Mouse (Mus musculus) thymus, postnatal 25 days (tissue): ENCODE data around the gene Hc.
A peak's percentile ranks its signal among the peaks of the same experiment; 100 is the strongest.

Experiments used
- DNase-seq: peaks from one replicate; pipeline ENCODE4 v3.0.0; 2022

Hc gene

DNA sequence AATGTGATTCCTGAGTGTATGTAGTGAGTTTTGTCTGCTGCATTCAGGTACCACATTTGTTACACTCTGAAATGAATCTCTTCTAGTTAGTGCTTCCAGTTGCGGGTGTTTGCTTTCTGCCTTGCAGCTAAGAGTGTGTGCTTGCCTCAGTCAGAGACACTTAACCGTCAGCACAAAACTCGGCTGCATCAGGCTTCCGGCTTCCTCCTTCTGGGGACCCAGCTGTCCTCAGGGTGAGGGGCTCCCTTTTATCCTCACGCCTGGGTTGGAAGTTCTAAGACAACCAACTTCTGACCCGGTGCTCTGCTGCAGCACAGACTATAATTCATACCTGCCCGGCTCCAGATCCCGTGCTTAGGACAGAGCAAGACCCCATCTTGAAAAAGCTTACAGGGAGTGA is 88.2 kb downstream of the Hc start:
- DNase-seq, result peak; percentile 54

DNA sequence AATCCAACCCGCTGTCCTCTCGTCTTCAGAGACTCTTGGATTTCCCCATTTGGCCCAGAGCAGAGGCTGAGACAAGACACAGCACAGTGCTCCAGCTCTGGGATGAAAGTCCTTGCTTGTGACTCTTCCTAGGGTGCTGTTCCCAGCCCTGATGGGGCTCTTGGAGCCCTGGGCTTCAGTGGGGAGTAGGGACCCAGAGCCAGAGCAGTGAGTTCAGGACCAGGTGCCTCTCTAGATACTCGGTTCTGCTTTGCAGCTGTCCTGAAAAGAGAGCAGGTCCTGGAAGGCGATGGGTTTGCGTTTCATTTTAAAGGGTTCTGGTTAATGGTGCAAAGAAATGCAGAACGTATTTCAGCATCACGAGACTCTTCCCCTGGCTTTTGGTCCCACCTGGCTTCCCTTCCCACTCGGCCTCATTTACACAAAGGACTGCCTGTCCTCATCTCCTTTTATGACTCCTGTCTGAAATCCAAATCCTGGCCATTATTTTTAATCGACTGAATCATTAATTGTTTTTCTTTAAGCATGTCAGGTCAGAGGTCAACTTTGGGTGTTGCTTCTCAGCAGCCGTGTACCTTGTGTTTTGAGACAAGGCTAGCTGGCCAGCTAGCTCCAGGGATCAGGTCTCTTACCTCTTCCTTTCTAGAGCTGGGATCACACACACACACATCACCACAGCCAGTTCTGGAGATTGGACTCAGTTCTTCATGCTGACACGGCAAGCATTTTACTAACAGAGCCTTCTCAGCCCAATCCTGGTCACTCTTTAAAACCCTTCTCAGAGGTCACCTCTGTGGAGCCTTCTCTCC is 90.0 kb downstream of the Hc start:
- DNase-seq, result no peak

DNA sequence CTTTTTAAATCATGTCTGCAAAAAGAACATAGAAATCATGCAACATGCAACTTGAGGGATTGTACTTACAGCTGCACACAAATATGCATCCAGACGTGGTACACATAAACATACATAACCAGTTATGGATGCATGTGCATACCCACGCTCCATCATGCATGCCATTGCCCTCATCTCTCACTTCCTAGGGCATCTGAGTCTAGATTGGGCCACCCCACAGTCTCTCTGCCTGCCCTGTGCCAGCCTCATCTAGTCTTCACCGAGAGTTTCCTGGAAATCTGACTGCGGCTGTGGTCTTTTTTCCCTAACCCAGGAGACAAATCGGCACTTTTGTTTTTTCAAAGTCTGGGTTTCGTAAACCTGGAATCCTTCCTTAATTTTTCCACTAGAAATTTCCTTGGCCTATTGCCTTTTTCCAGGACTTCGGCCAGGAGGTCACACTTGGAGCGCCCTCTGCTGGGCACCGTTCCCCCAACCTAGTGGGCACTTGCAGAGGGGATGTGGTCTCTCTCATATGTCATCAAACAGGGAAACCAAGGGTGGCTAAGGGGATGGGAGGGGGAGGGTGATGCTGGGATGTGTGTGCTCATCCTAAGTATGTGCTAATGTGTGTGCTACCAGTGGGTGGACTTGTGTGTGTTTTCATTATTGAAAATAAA is 91.0 kb downstream of the Hc start:
- DNase-seq, result peak; percentile 83

DNA sequence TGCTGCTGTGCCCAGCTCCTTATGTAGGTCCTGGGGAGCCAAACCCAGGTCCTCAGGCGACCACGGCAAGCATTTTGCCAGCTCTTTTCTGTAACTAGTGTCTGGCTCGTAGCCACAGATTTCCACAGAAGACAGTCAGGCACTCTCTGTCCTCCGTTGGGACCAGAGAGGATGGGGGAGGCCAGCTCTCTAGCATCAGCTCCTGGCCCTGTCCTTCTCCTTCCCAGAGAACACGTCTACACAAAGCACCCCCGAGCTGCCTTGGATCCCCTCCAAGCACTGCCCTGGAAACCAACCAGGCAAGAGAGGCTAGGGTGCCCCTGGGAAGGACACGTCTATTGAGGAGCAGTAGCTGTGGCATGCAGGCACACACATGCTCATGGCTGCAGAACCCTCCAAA is 92.1 kb downstream of the Hc start:
- no peak for DNase-seq

DNA sequence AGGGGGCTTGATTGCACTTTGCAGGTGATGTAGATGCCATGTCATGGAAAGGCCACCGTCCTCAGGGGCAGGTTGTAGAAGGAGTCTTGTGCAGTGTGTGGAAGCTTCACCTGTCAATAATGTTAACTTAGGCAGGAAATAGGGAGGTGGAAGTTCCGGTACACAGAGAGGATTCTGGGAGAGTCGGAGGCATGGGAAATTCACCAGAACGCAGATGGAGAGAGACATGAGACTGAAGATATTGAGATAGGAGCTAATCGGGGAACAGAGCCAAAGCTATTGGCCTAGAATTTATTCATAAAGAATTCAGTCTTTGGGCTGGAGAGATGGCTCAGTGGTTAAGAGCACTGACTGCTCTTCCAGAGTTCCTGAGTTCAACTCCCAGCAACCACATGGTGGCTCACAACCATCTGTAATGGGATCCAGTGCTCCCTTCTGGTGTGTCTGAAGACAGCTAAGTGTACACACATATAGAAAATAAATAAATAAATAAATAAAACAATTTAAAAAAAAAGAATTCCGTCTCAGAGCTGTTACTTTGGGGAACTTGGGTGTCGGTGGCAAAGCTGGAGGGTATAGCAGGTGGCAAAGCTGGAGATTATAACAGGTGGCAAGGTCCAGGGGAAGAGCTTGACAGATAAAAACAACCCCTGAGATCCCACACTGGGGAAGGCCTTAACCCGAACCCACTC is 94.8 kb downstream of the Hc start:
- DNase-seq, result no peak

DNA sequence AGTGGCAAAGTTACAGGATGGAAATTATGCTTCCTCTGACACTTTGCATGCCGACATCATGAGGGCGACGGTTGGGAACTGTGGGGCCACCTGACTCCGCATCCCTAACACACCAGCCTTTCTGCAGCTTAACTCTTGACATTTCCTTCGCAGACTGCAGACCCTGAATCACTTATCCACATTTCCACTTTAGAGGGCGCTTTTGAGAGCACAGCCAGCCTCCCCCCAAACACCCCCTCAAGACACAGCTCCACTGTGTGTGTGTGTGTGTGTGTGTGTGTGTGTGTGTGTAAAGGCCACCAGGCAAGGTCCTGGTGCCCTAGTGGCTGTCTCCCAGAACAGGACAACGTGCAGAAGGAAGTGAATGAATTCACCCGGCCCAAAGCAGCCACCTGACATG is 95.4 kb downstream of the Hc start:
- peak; percentile 51 for DNase-seq

DNA sequence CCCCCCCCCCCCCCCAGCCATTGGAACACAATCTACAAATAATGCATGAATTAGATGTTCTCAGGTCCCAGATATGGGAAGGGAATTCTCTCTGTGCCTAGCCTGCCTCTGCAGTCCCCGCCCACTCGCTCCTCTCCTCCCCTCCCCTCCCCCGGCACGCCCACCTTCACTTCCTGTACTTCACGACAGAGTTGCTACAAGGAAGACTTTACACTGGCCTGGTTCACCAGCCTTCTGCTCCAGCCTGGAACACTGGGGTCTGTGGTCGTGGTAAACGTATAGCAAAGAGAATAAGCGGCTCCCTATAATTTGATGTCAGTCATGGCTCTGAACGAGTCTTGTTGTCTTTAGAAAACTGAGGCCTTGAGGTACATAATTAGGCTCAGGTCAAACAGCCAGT is 95.9 kb downstream of the Hc start:
- peak; percentile 88 for DNase-seq

DNA sequence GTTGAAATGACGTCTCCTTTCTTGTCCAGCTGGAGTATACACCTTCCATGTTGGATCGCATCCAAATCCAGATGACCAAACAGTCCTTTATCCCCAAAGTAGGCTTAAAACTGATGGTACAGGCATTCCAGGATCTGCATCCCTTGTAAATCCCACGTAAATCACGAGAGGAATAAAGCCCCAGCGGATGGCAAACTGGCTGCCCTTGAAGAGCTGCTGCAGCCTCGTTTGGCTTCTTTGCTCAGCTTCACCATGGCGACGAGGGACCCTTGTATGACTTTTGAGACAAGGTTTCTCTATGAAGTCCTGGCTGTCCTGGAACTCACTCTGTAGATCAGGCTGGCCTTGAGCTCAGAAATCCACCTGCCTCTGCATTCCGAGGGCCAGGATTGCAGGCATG is 96.6 kb downstream of the Hc start:
- no peak for DNase-seq

DNA sequence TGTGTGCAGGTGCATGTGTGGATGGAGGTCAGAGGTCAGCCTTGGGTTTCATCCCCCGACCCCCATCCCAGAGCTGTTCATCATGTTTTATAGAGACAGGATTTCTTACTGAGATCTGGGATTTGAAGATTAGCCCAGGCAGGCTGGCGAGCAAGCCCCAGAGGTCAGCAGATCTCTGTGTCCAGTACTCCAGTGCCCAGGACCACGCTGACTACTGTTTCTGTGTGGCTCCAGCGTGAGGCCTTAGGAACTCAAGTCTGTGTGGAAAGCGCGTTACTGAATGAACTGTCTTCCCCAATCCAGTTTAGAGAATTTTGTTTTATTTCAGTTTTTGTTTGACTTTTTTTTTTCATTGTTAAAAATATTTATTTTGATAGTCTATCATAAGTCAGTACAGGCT is 97.0 kb downstream of the Hc start:
- DNase-seq, result peak; percentile 30

DNA sequence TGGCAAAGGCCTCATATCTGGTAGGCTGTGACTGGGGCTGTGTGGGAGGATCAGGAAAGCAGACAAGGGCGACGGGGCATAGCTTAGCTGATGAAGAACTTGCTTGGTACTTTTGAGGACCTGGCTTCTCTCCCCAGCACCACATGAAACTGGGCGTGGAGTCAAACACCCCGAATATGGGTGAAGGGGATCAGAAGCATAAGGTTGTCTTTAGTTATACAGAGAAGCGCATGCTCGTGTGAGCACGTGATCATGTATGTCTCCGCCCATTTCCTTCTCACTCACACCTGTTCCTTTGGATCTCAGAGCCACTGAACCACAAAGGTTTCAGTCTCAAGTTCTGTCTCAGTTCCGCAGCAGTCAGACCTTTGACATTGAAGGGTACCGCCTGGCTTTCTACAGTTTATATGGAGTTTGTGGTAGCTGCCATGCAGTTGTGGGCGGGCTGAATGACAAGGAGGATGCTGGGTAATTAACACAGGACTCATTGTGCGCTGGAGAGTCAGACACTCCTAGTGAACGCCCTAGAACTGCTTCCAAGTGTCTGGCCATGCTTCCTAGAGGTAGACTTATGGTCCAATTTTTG is 97.8 kb downstream of the Hc start:
- DNase-seq, result peak; percentile 86

DNA sequence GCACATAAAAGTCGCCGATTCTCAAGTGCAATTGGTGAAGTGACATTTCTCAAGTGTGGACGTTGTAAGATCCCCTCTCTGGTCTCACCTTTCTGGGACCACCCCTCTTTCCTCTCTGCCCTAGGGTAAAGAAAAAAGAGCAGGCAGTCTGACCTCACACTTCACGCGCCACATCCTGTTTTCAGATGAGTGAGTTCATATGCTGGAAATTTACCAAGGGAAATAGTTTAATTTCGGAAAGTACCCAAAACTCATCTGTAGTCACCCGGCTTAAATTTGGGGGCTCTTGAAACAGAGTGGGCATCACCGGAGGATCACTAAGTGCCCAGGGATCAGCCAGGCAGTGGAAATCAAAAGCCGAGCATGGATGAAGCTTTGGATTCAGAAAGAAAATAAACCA is 98.3 kb downstream of the Hc start:
- peak; percentile 76 for DNase-seq

DNA sequence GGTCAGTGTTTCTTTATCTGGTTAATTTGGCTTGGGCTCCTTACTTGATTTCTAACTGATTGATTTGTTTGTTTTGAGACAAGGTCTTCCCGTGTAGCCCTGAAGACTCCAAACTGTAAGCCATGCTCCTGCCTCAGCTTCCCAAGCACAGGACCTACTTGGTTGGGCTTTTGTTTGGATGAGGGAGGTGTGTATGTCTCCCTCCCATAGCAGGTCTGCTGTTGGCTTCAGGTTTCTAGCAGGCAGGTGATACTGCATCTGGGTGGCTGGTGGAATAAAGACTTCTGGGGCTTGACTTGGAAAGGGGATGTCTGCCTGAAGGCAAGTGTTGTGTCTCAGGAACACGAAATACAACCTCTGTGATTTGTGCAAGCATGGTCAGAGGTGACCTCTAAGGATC is 99.0 kb downstream of the Hc start:
- DNase-seq, result no peak

DNA sequence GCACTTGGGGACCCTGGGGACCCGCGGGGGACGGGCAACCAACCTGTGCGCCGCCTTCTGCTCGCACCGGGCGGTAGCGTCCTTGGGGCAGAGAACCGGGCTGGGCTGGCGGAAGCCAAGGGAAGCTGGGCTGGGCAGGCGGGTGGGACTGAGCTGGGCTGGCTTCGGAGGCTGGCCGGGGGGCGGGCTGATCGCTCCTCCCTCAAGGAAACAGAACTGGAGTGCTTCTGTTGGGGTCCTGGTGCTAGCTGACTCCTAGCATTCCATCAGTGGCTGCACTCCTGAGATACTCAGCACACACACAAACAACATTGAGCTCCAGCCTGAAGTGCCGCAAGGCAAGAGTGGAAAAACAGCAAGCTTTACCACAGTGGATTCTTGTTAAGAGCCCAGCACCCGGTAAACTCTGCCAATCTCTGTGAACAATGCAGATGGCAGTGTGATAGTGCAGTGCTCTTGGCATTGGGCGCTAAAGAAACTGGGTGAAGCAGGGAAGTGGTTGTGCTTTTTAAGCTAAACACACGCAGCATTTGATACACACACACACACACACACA is 99.7 kb downstream of the Hc start, which contains the start of gene Traf1:
Traf1 (minus strand) TSS at position 292 of the 556 bp plus-strand sequence.
- DNase-seq, result peak; percentile 66

DNA sequence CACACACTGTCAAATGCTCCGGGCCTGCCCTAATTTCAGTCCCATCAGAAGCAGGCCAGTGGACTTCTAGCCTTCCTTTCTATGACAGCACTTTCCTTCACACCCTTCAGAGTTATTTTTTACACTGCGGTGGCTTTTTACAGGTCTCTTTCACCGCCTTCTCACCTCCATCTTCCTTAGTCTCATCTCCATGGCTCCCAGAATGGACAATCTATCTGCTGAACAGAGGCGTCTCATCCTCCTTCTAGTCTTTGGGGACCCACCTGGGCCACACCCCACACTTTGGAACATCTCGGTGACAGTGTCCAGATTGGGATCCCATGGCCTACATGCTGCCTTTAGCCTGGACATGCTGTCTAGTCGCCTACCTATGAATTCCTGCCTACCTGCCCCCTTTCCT is 100.3 kb downstream of the Hc start:
- no peak for DNase-seq

DNA sequence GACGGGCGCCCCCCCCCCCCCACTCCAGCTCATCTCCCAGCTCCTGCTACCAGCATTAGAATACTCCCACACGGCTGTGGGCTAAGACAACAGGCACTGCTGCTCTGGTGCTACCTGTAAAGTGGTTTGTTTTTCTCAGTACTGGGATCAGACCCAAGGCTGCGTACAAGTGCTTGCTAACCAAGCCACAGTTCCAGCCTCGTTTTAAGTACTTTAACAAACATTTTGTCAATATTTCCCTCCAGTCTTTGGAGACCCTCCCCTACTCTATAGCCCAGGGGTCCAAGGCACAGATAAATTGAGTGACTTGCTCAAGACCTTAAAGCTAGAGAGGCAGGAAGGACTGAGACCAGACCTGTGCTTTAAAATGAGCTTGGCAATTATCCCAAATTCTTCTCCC is 100.8 kb downstream of the Hc start:
- DNase-seq, result no peak

DNA sequence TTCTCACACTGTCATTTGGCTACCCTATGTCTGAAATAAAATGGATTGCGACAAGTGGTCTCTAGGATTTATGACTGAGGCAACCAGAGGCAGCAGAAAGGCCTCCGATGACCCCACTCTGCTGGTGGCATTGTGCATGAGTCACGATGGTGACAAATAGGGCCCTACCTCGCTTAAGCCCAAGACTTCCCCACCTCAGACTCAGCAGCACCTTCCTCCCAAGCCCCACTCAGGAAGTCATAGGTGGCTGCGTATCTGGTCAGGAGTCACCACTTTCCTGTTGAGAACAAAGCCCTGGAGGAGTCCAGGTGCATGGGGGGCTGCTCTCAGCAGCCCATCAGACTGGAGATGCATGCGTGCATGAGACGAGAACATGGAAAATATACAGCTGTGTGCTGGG is 102.7 kb downstream of the Hc start:
- peak; percentile 69 for DNase-seq

DNA sequence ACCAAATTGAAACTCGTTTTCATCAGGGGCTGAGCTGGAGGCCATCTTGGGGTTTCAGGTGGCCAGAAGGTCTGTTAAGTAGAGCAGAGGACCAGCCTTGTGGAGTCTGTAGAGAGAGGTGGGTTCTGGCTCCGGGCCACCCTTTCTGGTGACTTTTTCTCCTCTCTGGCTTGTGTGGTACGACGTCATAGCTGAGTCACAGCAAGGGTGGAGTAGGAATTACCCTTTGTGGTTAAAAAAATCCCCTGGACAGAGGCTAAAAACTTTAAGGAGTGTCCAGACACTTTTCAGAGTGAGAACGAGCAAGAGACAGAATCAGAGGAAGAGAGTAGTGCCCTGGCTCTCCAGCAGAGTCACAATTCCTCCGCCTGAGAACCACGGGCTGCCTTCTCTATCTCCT is 103.2 kb downstream of the Hc start:
- no peak for DNase-seq

DNA sequence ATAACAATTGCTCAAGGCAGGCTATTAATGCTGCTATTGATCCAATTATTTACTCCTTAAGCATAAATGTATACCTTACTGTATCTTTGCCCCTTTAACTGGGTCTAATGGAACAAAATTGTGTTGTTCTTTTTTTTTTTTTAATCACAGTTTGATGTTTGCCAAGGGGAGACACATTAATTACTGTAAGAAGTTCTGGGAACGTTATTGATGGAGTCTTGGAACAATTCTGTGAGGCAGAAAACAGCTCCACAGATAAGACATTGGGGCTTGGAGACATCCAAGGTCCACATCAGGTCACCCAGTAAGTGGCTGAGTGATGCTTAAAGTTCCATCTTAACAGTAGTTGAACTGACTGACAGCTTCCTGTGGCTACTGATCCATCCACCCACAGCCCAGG is 103.8 kb downstream of the Hc start:
- DNase-seq, result no peak

DNA sequence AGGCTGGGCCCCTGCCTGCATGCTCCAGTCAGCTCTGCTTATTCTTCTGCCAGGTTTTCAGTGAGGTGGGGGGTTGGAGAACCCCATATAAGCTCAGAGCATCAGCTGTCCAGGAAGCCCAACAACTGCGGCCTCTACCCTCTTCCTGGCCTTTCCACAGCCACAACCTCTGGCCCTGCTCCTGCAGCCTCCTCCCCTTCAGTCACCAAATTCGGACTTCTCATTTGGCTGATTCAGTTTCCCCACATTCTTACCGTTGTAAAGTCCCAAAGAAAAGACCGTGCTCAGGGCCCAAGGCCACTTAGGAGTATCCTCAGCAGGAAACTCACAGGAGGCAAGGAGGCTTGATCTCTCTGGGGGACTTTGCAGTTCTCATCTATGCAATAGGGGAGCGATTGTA is 104.3 kb downstream of the Hc start:
- no peak for DNase-seq

DNA sequence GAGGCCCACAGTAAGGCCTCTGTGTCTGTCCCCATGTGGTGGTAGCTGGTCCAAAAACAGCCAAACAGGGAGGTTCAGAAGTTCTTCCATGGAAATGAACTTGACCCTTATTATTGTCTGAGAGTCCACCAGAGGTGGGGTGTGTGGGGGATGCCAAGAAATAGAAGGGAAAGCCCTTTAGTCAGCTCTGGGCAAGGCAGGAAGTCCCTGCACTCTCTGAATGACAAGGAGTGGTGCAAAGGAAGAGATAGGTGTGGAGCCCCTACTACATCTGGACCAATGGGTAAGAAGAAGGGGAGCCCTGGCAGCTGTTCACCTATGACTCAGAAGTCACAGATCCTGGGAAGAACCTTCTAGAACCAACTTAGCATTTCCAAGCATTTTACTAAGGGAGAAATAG is 106.9 kb downstream of the Hc start:
- DNase-seq, result no peak

DNA sequence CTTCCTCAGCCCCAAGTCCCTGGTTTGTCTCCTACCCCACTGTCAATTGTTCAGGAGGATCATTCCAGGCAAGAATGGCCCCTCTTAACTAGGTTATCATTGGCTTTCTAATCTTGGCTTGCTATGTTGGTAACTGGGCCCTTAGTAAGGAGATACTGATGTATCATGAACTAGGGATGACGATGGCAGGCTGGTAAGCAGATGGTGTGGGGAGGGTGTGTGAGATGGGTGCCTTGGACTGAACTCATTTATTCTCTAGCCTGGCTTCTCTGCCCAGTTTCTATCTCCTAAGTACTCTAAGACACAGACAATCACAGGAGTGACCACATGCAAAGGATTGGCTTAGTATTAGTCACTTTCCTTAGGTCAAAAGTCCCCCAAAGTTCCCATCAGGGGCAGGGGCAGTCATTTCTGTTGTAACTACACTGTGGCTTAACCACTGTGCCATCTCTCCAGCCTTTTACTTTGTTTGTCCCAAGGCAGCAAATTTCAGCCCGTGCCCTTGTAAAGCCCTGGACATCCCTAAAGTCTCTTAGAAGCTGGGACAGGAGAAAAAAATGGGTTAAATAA is 107.6 kb downstream of the Hc start:
- no peak for DNase-seq

DNA sequence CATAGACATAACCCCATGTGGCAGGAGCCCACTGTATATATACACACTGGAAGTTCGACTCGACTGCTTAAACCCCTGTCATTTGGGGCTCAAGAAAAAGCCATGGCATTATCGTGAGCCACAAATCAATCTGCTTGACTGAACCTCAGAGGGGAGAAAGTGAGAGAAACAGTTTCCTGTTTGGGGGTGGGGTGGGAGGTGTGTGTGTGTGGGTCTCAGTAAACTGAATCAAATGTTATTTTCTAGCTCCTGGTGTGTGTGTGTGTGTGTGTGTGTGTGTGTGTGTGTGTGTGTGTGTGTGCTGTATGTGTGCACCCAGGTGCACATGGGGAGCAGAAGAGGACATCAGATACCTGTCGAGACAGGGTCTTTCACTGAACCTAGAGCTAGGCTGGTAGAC is 108.2 kb downstream of the Hc start:
- DNase-seq, result no peak

DNA sequence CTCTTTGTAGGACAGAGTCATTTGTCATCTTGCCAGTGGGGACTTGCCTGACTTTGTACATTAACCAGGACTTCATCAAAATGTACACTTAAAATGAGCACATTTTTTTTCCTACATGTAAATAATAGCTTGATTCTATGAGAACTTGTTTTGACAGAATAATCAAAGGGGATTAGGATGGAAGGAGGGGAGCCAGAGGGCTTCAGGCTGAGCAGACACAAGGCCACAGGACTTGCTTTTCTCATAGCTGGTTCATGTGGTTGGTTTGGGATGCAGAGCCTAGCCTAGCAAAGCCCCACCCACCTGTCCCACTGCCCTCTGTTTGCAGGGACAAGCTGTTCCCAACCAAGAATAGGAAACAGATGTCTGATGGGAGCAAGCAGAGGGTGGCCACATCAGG is 109.8 kb downstream of the Hc start:
- DNase-seq, result no peak
